Mouse (Mus musculus): Measurements from ENCODE around the gene Fam229b.

The Fam229b gene

DNA sequence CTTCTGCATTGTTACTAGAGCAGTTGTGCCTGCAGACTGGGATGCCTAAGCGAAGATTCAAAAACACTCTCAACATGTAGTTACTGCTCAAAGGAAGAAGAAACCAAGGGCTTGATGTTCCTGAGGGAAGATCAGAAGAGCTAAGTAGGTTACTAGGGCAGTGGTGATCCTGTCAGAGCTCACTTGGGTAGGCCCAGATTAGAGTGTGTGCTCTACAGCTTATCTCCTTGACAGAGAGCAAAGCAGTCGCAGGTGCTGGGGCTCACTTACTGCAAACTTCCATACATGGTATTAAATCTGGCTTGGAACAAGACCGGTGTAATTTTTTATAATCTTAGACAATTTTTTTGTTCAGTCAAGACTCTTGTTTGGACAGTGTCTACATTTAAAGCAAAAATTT, 4.1 kb upstream of the Fam229b start:
- in situ Hi-C loops (cut with MboI, MseI) = no loop called here

DNA sequence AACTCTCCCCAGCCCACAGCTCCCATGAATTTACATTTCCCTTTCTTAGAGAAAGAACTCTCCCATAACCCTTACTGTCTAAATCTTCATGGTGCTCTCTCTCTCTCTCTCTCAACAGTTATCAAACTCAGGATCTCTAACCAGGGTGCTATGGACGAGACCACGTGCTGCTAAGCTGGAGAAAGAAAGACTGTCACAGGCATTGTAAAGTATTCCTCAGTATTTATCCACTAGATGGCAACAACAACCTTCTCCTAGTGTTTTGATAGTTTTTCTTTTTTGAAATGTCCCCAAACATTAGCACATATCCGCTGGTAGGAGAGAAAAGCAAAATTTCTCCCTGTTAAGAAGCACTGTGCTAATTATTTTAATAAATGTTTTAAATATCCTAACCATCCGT, 12.3 kb downstream of the Fam229b start:
- in situ Hi-C loops (cut with MboI, MseI) = no loop called here

DNA sequence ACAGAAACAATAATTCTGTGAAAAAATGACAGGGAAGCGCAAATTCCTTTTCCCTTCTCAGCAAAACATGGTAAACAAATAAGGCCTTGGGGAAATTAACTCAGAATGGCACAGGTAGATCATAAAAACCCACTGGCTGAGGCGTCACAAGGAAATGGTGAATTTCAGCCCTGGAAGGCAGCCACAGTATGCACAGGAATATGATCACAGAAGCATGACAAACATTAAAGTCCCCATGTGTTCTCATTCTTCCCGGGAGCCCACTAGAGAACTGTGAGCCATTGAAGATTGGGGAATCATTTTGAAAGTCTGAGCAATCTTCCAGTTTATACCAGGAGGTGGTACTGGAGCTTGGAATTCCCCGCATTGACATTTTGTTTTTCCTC, 24.2 kb downstream of the Fam229b start:
- in situ Hi-C loops (cut with MboI, MseI) = no loop called here

DNA sequence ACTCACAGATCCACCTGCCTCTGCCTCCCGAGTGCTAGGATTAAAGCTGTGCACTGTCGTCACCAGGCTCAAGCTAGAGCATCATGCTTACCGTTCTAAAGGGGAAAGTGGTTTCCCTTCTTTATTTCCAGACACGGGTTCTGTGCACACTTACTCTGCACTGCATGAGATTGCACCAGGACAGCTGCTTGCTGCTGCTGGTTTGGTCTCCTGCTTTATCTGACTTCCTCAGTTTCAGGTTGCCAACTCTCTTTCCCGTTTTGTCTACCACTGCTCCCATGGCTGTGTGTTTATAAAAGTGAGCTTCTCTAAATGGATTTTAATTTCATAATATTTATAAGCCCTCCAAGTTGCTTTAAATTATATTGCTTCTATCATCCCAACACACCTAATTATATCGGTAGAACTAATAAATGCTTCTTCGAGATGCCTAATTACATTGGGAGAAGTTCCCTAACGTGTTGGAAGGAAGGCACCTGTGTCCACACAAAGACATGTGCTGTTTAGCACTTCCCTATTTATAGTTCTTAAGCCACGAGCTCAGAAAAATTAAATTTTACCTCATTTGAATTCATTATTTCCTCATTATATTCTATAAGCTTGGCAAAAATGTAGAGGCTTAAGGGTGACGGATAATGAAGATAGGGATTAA, 24.8 kb downstream of the Fam229b start:
- in situ Hi-C loops (cut with MboI, MseI) = no loop called here

DNA sequence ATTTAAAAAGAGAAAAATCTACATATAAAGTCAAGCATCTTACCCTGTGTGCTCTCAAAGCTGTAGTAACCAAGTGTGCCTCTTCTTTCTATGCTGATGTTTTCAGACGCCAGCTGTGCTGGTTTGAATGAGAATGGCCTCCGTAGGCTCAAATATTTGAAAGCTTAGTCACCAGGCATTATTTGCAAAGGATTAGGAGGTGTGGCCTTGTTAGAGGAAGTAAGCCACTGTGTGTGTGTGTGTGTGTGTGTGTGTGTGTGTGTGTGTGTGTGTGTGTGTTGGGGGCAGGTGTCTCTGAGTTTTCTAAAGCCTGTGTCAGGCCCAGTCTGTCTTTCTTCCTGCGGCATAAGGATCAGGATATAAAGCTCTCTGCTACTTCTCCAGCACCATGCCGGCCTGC, 26.8 kb downstream of the Fam229b start:
- in situ Hi-C loops (cut with MboI, MseI) = no loop called here

DNA sequence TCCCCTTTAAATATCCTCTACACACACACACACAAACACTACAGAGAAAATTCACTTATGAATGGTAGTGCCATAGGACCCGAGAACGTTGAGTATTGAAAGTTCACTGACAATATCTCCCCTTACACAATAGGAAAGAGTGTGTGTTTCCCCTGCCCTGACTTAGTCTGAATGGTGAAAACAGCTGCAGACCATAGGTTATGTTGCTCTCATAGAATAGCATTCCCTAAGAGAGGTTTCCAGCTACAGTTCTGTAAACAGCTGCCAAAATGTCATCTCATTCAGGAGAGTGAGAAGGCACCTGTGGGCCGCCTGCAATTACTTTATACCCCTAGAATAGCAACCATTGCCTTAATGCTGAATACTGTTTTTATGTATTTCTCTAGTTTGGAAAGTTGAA, 27.3 kb downstream of the Fam229b start:
- in situ Hi-C loops (cut with MboI, MseI) = no loop called here

DNA sequence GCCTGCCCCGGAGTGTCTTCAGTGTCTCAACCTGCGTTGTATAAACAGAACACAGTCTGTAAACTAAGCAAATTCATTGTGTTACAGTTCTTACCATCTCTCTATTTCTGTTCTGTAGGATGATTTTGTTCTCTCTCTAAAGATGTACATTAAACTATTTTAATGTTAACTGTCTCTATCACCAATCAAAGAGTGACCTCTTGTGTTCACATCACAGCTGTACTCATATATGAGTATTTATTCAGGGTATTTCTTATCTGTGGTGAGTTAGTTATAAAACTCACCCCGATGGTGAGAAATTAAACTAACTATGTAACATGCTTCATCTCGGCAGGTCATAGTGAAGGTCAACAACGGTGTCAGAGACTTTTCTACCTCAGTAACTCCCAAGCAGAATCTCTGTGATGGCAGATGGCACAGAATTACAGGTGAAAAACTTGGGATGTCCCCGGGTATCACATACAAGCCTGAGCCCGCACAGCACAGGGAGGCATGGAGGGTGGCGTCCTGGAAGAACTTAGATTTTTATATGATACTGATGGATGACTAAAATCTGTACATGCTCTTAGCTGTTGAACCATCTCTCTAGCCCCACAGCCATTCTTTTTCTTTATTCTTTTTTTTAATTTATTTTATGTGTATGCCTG, 28.8 kb downstream of the Fam229b start:
- in situ Hi-C loops (cut with MboI, MseI) = no loop called here

DNA sequence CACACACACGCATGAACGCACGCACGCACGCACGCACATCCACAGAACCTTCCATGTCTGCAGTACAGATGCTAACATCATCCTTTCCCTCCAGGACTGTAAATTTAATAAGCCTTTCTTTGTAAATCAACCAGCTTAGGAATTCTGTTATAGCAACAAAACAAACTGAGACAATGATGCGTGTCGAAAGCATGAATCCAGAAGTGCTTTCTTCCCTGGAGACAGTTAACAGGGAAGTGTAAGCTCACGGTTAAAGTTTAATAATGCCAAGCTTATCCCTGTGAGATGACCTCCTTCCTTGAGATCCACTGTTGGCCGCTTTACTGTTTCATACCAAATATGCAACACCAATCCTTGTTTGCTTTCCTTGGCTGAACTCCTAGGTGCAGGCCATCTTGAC, 35.0 kb downstream of the Fam229b start:
- in situ Hi-C loops (cut with MboI, MseI) = no loop called here

DNA sequence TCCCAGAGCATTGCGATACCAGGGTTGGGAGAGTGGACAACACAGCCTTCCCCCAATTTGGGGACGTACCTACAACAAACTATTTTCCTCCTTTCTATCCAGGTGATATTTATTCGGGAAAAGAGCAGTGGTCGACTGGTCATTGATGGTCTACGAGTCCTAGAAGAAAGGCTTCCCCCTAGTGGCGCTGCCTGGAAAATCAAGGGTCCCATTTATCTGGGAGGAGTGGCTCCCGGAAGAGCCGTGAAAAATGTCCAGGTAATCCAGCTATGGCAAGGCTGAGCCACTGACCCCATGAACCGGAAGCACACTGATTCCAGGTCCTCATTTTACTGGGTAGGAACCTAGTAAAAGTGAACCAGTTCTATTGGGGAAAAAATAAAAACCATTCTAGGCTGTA, 36.7 kb downstream of the Fam229b start:
- in situ Hi-C loops (cut with MboI, MseI) = no loop called here

DNA sequence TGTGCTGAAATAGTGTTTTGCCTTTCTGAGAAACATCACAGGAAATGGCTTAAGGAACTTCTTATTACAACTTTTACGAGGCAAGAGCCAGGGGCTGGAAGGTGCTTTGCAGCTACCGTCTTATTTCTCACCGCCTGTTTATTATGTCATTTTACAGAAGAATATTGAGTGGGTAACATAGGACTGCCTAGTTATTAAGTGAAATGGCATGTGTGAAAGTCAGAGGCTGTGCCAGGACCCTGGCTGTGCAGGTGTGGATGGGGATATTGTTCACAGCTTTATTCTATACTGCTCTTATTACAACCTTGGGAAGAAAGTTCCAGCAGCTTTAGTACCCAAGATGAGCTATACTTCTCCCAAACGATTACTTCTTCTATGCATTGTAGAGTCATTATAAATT, 61.7 kb downstream of the Fam229b start:
- in situ Hi-C loops (cut with MboI, MseI) = no loop called here

All from regulatory T cell (primary cell).